Mouse (Mus musculus) midbrain, postnatal 0 days (tissue): ENCODE results near the gene Zfand3. TPM values are rescaled to one million over a fixed set of nuclear protein-coding genes. Genes with fewer than 3 reads are reported as not detected.

Experiments used
- ATAC-seq: fragments of 200-750 bp; cut with Nextera tagmentation; 2 replicates; pipeline ENCODE4 v1.8.0; 2017; ENCODE audit warnings: moderate number of reproducible peaks, mild to moderate bottlenecking, moderate TSS enrichment, moderate library complexity; ENCODE audit not compliant: low FRiP score
- DNase-seq: peaks from one replicate; pipeline ENCODE4 v3.0.0-alpha.2; 2015; ENCODE audit warnings: low spot score
- H3K27ac ChIP-seq: fragments of 300-500 bp; sonication (generic); 2 replicates; pipeline ENCODE4 v1.5.1; 2014; ENCODE audit warnings: low read depth, mild to moderate bottlenecking, low read length, mixed read lengths
- H3K27me3 ChIP-seq: fragments of 300-500 bp; sonication (generic); 2 replicates; pipeline ENCODE4 v1.6.1; 2014; ENCODE audit warnings: low read length, control low read depth, mixed read lengths; ENCODE audit not compliant: insufficient read depth
- H3K36me3 ChIP-seq: fragments of 300-500 bp; sonication (generic); 2 replicates; pipeline ENCODE4 v1.6.1; 2014; ENCODE audit warnings: low read length, control low read depth, mixed read lengths; ENCODE audit not compliant: insufficient read depth
- H3K4me1 ChIP-seq: fragments of 300-500 bp; sonication (generic); 2 replicates; pipeline ENCODE4 v1.6.1; 2014; ENCODE audit warnings: mild to moderate bottlenecking, control low read depth, antibody characterized with exemption, low read length, mixed read lengths; ENCODE audit not compliant: insufficient read depth
- H3K4me2 ChIP-seq: fragments of 300-500 bp; sonication (generic); 2 replicates; pipeline ENCODE4 v1.6.1; 2014; ENCODE audit warnings: low read depth, mild to moderate bottlenecking, low read length, mixed read lengths; ENCODE audit not compliant: poor library complexity, severe bottlenecking
- H3K4me3 ChIP-seq: fragments of 300-500 bp; sonication (generic); 2 replicates; pipeline ENCODE4 v1.5.1; 2014; ENCODE audit warnings: low read depth, mild to moderate bottlenecking, low read length, moderate library complexity
- H3K9ac ChIP-seq: fragments of 300-500 bp; sonication (generic); replicated peaks from 2 replicates; pipeline ENCODE4 v1.6.1; 2014; ENCODE audit warnings: mild to moderate bottlenecking, low read length, moderate library complexity, mixed read lengths; ENCODE audit not compliant: poor library complexity, severe bottlenecking
- H3K9me3 ChIP-seq: fragments of 300-500 bp; sonication (generic); 2 replicates; pipeline ENCODE4 v1.6.1; 2016; ENCODE audit warnings: low read length, control low read depth
- CTCF ChIP-seq: IDR thresholded peaks from 2 replicates; pipeline ENCODE4 v1.5.1; 2016; ENCODE audit warnings: antibody characterized with exemption, mild to moderate bottlenecking
- WGBS: fragments of 180-500 bp; shearing (Covaris S2); extraction: QIAGEN DNeasy Blood & Tissue Kit; methylation state at CpG from one replicate; pipeline ENCODE4 v1.1.7; 2014; 5-methylcytosine and 5-hydroxymethylcytosine counted together
- polyA plus RNA-seq: library from polyadenylated mRNA; unstranded; fragments of >200 nt; fragmentation: Nextera tagmentation; extraction: Ambion mirVana; gene quantifications from 2 replicates; pipeline ENCODE4 v1.2.1, GENCODE M21; 2015
- total RNA-seq: library from RNA; depleted of rRNA; stranded (reverse); fragments of >200 nt; gene quantifications from 2 replicates; pipeline ENCODE4 v1.2.3, GENCODE M21; 2014

The Zfand3 gene
- total and polyA plus RNA-seq, 2 experiments from 2014 or later: 41.3 to 72.2 TPM

DNA sequence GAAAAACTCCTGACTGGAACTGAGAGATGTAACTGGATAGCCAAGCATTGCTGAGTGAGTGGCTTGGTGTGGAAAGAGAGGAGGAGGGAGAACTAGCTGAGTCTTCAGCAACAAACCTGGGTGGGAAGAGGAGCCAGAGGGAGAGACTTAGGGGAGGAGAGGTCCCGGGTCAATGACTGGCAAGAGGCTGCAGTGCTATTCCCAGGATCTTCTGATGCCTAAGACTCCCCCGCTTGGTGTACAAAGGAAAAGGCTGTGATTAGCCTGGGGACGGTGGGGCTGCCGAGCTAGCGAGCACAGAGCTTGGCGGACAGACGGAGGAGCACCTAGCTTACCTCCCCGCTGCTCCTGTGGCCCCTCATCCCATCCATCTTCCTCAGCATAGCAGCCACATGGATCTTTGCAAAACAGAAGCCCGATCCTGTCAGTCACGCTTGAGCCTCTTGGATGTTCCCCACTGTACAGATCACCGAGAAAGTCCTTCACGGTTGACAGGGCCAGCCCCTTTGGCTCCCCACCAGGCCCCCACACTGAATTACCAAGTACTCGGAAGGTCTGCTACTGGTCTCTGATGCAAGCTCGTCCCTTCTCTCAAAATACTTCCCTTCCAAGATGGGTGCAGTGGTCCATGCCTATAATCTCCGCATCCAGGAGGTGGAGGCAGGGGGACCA is 32.6 kb upstream of the Zfand3 start:
- no peak overlapping the region for H3K4me2 ChIP-seq
- DNase-seq (no peak), ATAC-seq (no peak)
- no peaks in the 10 kb centered on the region for H3K4me1 ChIP-seq
- TF ChIP-seq CTCF: no peak
- H3K4me3 ChIP-seq: no peak overlapping the region
- H3K27me3 ChIP-seq: no peaks in the 10 kb centered on the region
- no peaks in the 10 kb centered on the region for H3K9me3 ChIP-seq
- no peak overlapping the region for H3K27ac ChIP-seq
- WGBS: 22% methylated on average over 15 of the region's 15 CpGs
- H3K36me3 ChIP-seq: no peaks in the 10 kb centered on the region
- no peak overlapping the region for H3K9ac ChIP-seq

DNA sequence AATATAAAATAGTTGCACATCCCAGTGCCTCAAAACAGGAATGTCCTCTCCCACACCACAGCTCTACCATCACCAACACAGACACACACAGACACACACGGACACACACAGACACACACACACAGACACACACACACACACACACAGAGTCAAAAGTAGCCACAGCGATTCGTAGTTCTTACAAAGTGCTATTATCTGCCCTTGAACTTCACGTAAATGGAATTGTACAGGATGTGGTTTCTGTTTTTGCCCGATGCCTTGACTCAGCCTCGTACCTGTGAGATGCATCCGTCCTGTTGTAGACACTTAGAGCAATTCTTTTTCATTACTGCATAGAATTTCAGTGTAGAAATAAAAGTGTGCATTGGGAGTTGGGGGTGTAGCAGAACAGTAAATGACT is 31.3 kb upstream of the Zfand3 start:
- DNase-seq (no peak), ATAC-seq (no peak)
- no peak for TF ChIP-seq CTCF
- Histone ChIP-seq H3K9ac (no peak overlapping the region), H3K27ac (no peak overlapping the region), H3K36me3 (no peaks in the 10 kb centered on the region), H3K27me3 (no peaks in the 10 kb centered on the region), H3K4me1 (no peaks in the 10 kb centered on the region), H3K4me3 (no peak overlapping the region), H3K9me3 (no peaks in the 10 kb centered on the region), H3K4me2 (no peak overlapping the region)
- 96% methylated on average over 7 of the region's 7 CpGs for WGBS

DNA sequence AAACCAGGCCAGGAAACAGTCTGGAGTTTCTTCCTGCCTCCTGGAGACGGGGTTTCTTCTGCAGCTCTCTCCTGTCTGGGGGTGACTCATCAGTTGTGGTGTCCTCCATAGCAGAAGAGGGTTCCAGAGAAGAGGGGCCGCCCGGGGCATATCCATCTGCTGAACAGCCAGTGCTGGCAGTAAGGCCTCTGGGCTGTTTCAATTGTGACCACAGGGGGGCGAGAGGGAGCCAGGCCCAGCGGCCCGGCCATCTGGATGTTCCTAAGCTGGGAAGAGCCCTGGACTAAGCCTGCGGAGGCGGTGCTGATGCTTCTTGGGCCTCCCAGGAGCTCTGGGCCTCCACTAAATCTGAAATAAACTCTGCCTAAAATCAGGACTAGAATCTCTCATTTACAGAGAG is 28.8 kb upstream of the Zfand3 start:
- Histone ChIP-seq H3K27me3 (no peaks in the 10 kb centered on the region), H3K36me3 (no peaks in the 10 kb centered on the region), H3K9me3 (no peaks in the 10 kb centered on the region), H3K9ac (no peak overlapping the region), H3K4me2 (no peak overlapping the region), H3K27ac (no peak overlapping the region), H3K4me1 (no peaks in the 10 kb centered on the region), H3K4me3 (no peak overlapping the region)
- ATAC-seq (no peak; the same call in 1 of the 2 replicates), DNase-seq (peak; percentile 91)
- TF ChIP-seq CTCF: peak; percentile 89
- 6% methylated on average over 8 of the region's 8 CpGs for WGBS

DNA sequence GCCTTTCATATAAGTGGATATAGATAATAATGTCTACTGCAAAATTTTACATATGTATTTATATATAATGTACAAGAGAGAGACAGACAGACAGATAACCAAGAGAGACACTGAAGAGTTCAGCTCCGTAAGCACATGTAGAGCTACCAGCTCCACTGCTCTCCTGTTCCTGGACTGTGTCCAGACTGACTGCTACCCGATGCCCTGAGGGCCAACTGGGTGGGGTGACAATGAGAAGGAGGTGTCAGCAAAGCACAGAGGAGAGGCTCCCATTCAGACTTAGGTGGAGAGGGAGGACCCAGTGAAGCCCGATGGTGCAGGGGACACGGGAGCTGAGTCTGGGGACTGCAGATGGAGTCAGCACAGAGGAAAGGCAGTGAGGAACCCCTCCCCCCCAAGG is 25.5 kb upstream of the Zfand3 start:
- Histone ChIP-seq H3K4me1 (no peaks in the 10 kb centered on the region), H3K27me3 (no peaks in the 10 kb centered on the region), H3K9me3 (0 out of 2 replicates have a peak, but pooled peaks cover 5% of the 10 kb centered on the region), H3K36me3 (no peaks in the 10 kb centered on the region), H3K4me2 (no peak overlapping the region), H3K27ac (no peak overlapping the region), H3K4me3 (no peak overlapping the region), H3K9ac (no peak overlapping the region)
- DNase-seq (no peak), ATAC-seq (no peak)
- no peak for TF ChIP-seq CTCF
- WGBS: 64% methylated on average over 4 of the region's 4 CpGs

DNA sequence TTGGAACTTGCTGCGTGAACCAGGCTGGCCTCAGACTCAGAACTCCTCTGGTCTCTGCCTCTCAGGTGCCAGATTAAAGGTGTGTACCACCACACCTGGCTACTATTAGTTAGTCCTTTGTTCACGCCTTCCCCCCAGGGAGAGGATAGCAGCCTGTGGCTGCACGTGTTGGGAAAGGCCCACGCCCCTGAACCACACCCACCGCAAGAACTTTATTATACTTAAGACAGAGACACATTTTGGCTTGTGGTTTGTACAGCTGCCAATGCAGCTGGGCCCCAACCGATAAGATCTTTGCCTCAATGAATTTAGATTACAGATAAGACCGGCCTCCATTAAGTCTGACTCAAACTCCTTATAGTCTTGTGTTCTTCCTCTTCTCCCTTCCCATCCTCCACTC is 24.7 kb upstream of the Zfand3 start:
- Histone ChIP-seq H3K4me2 (no peak overlapping the region), H3K36me3 (no peaks in the 10 kb centered on the region), H3K4me1 (no peaks in the 10 kb centered on the region), H3K4me3 (no peak overlapping the region), H3K9ac (no peak overlapping the region), H3K27me3 (no peaks in the 10 kb centered on the region), H3K27ac (no peak overlapping the region), H3K9me3 (0 out of 2 replicates have a peak, but pooled peaks cover 5% of the 10 kb centered on the region)
- 88% methylated on average over 7 of the region's 7 CpGs for WGBS
- DNase-seq (no peak), ATAC-seq (no peak)
- no peak for TF ChIP-seq CTCF

DNA sequence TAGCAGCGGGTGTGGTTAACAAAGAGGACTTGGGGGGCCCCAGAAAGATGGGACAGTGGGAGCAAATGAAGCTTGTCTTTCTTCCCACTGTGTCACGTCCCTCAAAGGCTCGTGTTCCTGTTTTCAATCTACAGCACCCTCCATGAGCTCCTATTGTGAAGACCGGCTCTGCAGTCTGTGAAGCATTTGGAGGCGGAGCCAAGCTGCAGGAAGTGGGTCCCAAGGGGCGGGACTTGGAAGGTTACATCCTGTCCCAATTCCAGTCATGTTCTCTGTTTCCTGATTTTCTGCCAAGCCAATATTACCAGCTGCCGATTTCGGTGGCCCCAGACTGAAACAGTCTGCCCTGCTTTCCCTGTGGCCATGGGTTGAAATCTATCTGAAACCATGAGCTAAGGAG is 23.0 kb upstream of the Zfand3 start:
- ATAC-seq: no peak
- DNase-seq: no peak
- WGBS: 66% methylated on average over 8 of the region's 8 CpGs
- Histone ChIP-seq H3K4me3 (no peak overlapping the region), H3K9me3 (0 out of 2 replicates have a peak, but pooled peaks cover 5% of the 10 kb centered on the region), H3K36me3 (no peaks in the 10 kb centered on the region), H3K27ac (no peak overlapping the region), H3K27me3 (no peaks in the 10 kb centered on the region), H3K9ac (no peak overlapping the region), H3K4me2 (no peak overlapping the region), H3K4me1 (no peaks in the 10 kb centered on the region)
- TF ChIP-seq CTCF: no peak
